Mouse (Mus musculus) olfactory bulb, adult 2 months (tissue): ENCODE measurements around the gene Edc4.

Experiments
- CTCF ChIP-seq: fragments of 200-500 bp; IDR thresholded peaks from 2 replicates; pipeline ENCODE4 v1.5.1; 2012; ENCODE audit warnings: low read depth, mild to moderate bottlenecking, low read length, moderate library complexity; ENCODE audit not compliant: insufficient read depth
- POLR2A ChIP-seq: fragments of 200-500 bp; IDR thresholded peaks from 2 replicates; pipeline ENCODE4 v1.6.1; 2012; ENCODE audit warnings: mild to moderate bottlenecking, low read depth, low read length, moderate library complexity; ENCODE audit not compliant: insufficient read depth

DNA sequence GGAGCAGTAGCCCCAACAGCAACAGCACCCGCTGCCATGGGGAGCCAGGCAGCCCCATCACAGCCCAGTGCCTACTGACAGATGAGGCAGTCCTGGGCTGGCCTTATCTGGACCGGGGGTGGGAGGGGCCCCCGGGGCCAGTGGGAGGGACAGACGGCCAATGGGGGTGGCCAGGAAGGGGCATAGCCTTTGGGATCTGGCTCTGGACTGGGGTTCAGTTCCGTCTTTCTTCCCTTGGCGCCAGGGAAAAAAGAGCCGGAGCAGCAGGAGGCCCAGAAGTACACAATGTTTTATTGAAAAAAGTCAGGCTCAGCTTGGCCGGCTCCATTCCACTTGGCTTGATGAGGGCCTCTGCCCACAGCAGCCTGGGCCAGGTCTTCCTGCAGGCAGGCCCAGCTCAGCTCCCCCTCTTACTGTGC, 62.6 kb downstream of the Edc4 start, which contains the start of gene Lcat:
- no peak for TF ChIP-seq CTCF
- TF ChIP-seq POLR2A, result no peak
